Mouse (Mus musculus) cerebellum, adult 2 months (tissue): Measurements from ENCODE around the gene Serpinb1c. TPM values are rescaled to one million over a fixed set of nuclear protein-coding genes. Genes with fewer than 3 reads are reported as not detected.
"Not testable (repeated sequence)": the region's sequence is repeated elsewhere in the genome, so short reads cannot be mapped to it uniquely, and the experiment has no call there.

Source experiments
- DNase-seq, 2 experiments: peaks; one replicate each; pipeline ENCODE4 v3.0.0; 2021
- H3K27ac ChIP-seq: fragments of 200-500 bp; 2 replicates; pipeline ENCODE4 v1.5.1; 2012; ENCODE audit warnings: low read length, control low read depth, inconsistent platforms; ENCODE audit not compliant: insufficient read depth
- H3K27me3 ChIP-seq: fragments of 200-500 bp; 2 replicates; pipeline ENCODE4 v1.6.1; 2012; ENCODE audit warnings: inconsistent platforms, mild to moderate bottlenecking, low read length, moderate library complexity; ENCODE audit not compliant: control insufficient read depth, insufficient read depth
- H3K4me1 ChIP-seq: fragments of 200-500 bp; 2 replicates; pipeline ENCODE4 v1.6.1; 2011; ENCODE audit warnings: low read length; ENCODE audit not compliant: control insufficient read depth, insufficient read depth
- H3K4me3 ChIP-seq: fragments of 200-500 bp; replicated peaks from 2 replicates; pipeline ENCODE3; 2011; ENCODE audit warnings: mild to moderate bottlenecking, low read depth, low read length, control low read depth; ENCODE audit not compliant: insufficient read depth
- CTCF ChIP-seq: fragments of 200-500 bp; IDR thresholded peaks from 2 replicates; pipeline ENCODE4 v1.5.1; 2011; ENCODE audit warnings: low read depth, mild to moderate bottlenecking, control low read depth, low read length, moderate library complexity, borderline replicate concordance; ENCODE audit not compliant: insufficient read depth
- POLR2A ChIP-seq: fragments of 200-500 bp; IDR thresholded peaks from 2 replicates; pipeline ENCODE4 v1.6.1; 2011; ENCODE audit warnings: low read length, control low read depth, borderline replicate concordance; ENCODE audit not compliant: insufficient read depth
- WGBS: fragments of 180-500 bp; shearing (Covaris S2); methylation state at CpG from one replicate; pipeline ENCODE4 v1.1.7; 2018; 5-methylcytosine and 5-hydroxymethylcytosine counted together
- polyA plus RNA-seq: library from polyadenylated mRNA; depleted of rRNA; stranded (reverse); fragments of >200 nt; gene quantifications from 2 replicates; pipeline ENCODE4 v1.2.3, GENCODE M21; 2012

Gene Serpinb1c
- polyA plus RNA-seq, 1 experiment, result 0.11 TPM

DNA sequence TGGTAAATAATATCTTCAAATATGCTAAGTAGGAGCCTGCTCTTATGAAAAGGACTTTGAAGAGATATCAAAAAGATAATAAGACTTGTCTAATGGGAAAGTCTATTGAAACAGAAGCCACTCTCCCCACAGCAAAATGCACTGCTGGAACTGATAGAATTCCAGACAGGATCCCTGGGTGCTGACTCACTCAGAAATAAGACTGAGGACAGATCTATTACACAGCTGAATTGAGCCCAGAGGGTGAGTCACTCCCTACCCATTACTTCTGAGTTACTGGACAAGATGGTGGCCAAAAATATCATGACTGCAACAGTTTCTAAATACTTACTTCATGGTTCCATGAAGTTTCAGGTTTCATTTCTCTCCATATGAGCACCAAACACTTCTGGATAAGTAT, 13.3 kb downstream of the Serpinb1c start:
- H3K4me3 ChIP-seq, result no peak overlapping the region
- no peaks in the 10 kb centered on the region for H3K27me3 ChIP-seq
- no peak for TF ChIP-seq CTCF
- TF ChIP-seq POLR2A, result no peak
- DNase-seq, result no peak
- H3K4me1 ChIP-seq, result no peaks in the 10 kb centered on the region
- no peak overlapping the region for H3K27ac ChIP-seq

GRCm38 (mm10) chr13:32873862-32874261, 24.1 kb downstream of the Serpinb1c start:
- WGBS, result 52% methylated on average over 1 of the region's 1 CpGs
- Histone ChIP-seq H3K4me3 (no peak overlapping the region), H3K27ac (no peak overlapping the region), H3K27me3 (no peaks in the 10 kb centered on the region), H3K4me1 (no peaks in the 10 kb centered on the region)
- TF ChIP-seq POLR2A (no peak), CTCF (no peak)
- no peak for DNase-seq

DNA sequence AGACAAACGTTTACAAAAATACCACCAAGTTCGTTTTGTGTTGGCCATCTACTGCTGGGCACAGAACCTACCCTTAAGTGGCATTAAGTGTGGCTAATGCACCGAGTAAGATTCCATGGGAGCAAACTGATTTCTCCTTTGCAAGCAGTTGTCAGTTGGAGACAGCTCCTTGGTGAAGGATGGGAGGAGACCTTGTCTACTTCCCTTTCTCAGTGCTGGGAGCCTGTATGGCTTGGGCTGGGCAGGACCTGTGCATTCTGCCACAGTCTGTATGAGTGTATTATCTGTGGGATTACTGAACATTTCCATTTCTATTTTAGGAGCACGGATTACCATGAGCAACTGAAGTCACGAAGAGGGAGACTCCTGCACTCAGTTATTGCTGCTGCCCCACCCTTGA, 29.2 kb downstream of the Serpinb1c start:
- no peak for TF ChIP-seq POLR2A
- no peak for TF ChIP-seq CTCF
- Histone ChIP-seq H3K27ac (no peak overlapping the region), H3K27me3 (no peaks in the 10 kb centered on the region), H3K4me1 (no peaks in the 10 kb centered on the region), H3K4me3 (no peak overlapping the region)
- DNase-seq, result no peak
- 75% methylated on average over 5 of the region's 5 CpGs for WGBS

- H3K4me1 ChIP-seq, H3K4me3 ChIP-seq, H3K27ac ChIP-seq, DNase-seq, H3K27me3 ChIP-seq: not testable (repeated sequence)
- WGBS, result 82% methylated on average over 4 of the region's 4 CpGs
Observed at GRCm38 (mm10) chr13:32868233-32868632, 29.8 kb downstream of the Serpinb1c start.

GRCm38 (mm10) chr13:32867030-32867429, 31.0 kb downstream of the Serpinb1c start:
- H3K27ac ChIP-seq, result no peak overlapping the region
- DNase-seq, result no peak
- WGBS, result 35% methylated on average over 2 of the region's 2 CpGs
- no peaks in the 10 kb centered on the region for H3K4me1 ChIP-seq
- no peaks in the 10 kb centered on the region for H3K27me3 ChIP-seq
- no peak overlapping the region for H3K4me3 ChIP-seq
- no peak for TF ChIP-seq POLR2A
- TF ChIP-seq CTCF, result no peak

GRCm38 (mm10) chr13:32866484-32866883, 31.5 kb downstream of the Serpinb1c start:
- no peaks in the 10 kb centered on the region for H3K4me1 ChIP-seq
- H3K27me3 ChIP-seq, result no peaks in the 10 kb centered on the region
- TF ChIP-seq CTCF, result peak; percentile 84
- no peak for TF ChIP-seq POLR2A
- peak; percentile 50 to 61 for DNase-seq
- 5% methylated on average over 9 of the region's 9 CpGs for WGBS
- no peak overlapping the region for H3K4me3 ChIP-seq
- H3K27ac ChIP-seq, result no peak overlapping the region

DNA sequence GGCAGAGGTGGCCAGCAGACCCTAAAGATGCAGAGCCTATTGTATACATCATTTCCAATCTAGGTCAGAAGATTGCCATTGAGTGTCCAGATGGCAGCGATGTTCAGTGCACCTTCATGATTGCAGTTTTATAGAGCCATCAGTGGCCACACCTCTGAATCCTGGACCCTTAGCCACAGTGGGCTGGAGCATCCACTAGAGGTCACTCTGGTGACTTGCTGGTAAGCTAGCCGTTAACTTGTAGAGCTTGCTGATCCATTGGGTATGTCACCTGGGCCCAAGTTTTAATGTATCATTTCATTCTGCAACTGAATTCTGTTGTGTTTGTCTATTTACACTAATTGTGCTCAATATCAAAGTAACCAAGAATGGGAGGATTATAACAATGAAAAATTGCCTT, 32.4 kb downstream of the Serpinb1c start:
- no peak for DNase-seq
- TF ChIP-seq CTCF, result no peak
- no peak for TF ChIP-seq POLR2A
- no peaks in the 10 kb centered on the region for H3K27me3 ChIP-seq
- no peak overlapping the region for H3K27ac ChIP-seq
- WGBS, result 65% methylated on average over 2 of the region's 2 CpGs
- H3K4me3 ChIP-seq, result no peak overlapping the region
- H3K4me1 ChIP-seq, result no peaks in the 10 kb centered on the region

DNA sequence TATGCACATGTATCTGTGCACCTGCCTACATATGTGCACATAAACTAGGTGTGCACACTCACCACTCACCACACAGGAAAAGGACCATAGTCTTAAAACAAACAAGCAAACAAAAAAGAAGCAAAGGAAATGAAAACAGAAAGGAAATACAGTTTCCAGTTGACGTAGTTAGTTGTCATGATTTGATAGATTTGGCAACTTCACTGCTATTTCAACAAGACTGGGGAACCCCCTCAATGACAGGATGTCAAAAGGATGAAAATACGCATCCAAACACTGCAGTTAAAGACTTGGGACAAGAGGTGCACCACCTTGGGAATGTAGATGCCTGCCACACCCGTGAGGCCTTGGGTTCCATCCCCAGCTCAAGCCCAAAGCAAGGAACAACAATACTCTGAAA, 33.5 kb downstream of the Serpinb1c start:
- not testable (repeated sequence) for H3K27ac ChIP-seq, H3K27me3 ChIP-seq, H3K4me1 ChIP-seq, H3K4me3 ChIP-seq, DNase-seq
- WGBS, result 79% methylated on average over 3 of the region's 3 CpGs

DNA sequence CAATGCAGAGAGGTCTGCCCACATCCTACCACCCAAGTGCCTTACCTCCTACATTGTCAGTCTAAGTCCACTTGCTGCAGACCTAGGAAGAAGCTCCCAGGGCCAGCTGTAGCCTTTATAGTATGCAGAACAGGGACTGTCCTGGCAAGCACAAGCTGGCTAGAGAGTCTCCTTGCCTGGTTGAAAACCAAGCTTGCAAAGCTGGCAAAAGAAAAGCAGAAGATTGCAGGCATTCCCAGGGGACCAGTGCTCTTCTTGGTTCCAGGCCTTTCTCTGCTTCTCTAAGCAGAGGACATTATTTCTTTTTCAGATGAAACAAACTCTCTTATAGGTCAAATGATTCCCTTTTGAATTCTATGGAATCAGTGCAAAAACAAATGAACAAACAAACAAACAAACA, 34.6 kb downstream of the Serpinb1c start:
- no peak overlapping the region for H3K4me3 ChIP-seq
- H3K4me1 ChIP-seq, result no peaks in the 10 kb centered on the region
- no peaks in the 10 kb centered on the region for H3K27me3 ChIP-seq
- TF ChIP-seq POLR2A (no peak), CTCF (no peak)
- H3K27ac ChIP-seq, result no peak overlapping the region
- DNase-seq, result no peak
